Mouse (Mus musculus): ENCODE measurements around the gene Gm20431. TPM values are rescaled to one million over a fixed set of nuclear protein-coding genes. Genes with fewer than 3 reads are reported as not detected.

The Gm20431 gene
- polyA plus RNA-seq, 1 experiment, result 15.1 TPM

GRCm38 (mm10) chr2:167578521-167578920 lies 82.8 kb downstream of the Gm20431 start:
- Histone ChIP-seq H3K4me1 (ENCODE audit: control insufficient read depth, insufficient read depth, low read length) (no peaks in the 10 kb centered on the region), H3K27ac (ENCODE audit: insufficient read depth, low read length) (no peak overlapping the region), H3K4me3 (replicated peaks; ENCODE audit: insufficient read depth, low read depth, low read length) (no peak overlapping the region), H3K27me3 (ENCODE audit: control insufficient read depth, insufficient read depth, low read length) (no peaks in the 10 kb centered on the region)
- no peak for TF ChIP-seq CTCF (IDR thresholded peaks at IDR 0.05; ENCODE audit: borderline replicate concordance, insufficient read depth, low read depth, low read length)
- TF ChIP-seq POLR2A (IDR thresholded peaks at IDR 0.05; ENCODE audit: borderline replicate concordance, insufficient read depth, low read length), result no peak
- 53% methylated on average over 5 of the region's 5 CpGs for WGBS
- no peak for DNase-seq

GRCm38 (mm10) chr2:167577186-167577785 lies 84.0 kb downstream of the Gm20431 start:
- no peaks in the 10 kb centered on the region for H3K4me1 ChIP-seq (ENCODE audit: control insufficient read depth, insufficient read depth, low read length)
- H3K4me3 ChIP-seq (replicated peaks; ENCODE audit: insufficient read depth, low read depth, low read length), result no peak overlapping the region
- H3K27me3 ChIP-seq (ENCODE audit: control insufficient read depth, insufficient read depth, low read length), result no peaks in the 10 kb centered on the region
- TF ChIP-seq CTCF (IDR thresholded peaks at IDR 0.05; ENCODE audit: borderline replicate concordance, insufficient read depth, low read depth, low read length) (no peak), POLR2A (IDR thresholded peaks at IDR 0.05; ENCODE audit: borderline replicate concordance, insufficient read depth, low read length) (no peak)
- no peak overlapping the region for H3K27ac ChIP-seq (ENCODE audit: insufficient read depth, low read length)
- no peak for DNase-seq
- 69% methylated on average over 9 of the region's 9 CpGs for WGBS

GRCm38 (mm10) chr2:167576121-167576620 lies 85.1 kb downstream of the Gm20431 start:
- Histone ChIP-seq H3K4me1 (ENCODE audit: control insufficient read depth, insufficient read depth, low read length) (no peaks in the 10 kb centered on the region), H3K4me3 (replicated peaks; ENCODE audit: insufficient read depth, low read depth, low read length) (no peak overlapping the region), H3K27ac (ENCODE audit: insufficient read depth, low read length) (no peak overlapping the region), H3K27me3 (ENCODE audit: control insufficient read depth, insufficient read depth, low read length) (no peaks in the 10 kb centered on the region)
- WGBS, result 85% methylated on average over 8 of the region's 8 CpGs
- no peak for TF ChIP-seq CTCF (IDR thresholded peaks at IDR 0.05; ENCODE audit: borderline replicate concordance, insufficient read depth, low read depth, low read length)
- TF ChIP-seq POLR2A (IDR thresholded peaks at IDR 0.05; ENCODE audit: borderline replicate concordance, insufficient read depth, low read length), result no peak
- no peak for DNase-seq

- WGBS, result 84% methylated on average over 7 of the region's 7 CpGs
- Histone ChIP-seq H3K27me3 (ENCODE audit: control insufficient read depth, insufficient read depth, low read length) (no peaks in the 10 kb centered on the region), H3K4me1 (ENCODE audit: control insufficient read depth, insufficient read depth, low read length) (no peaks in the 10 kb centered on the region), H3K4me3 (replicated peaks; ENCODE audit: insufficient read depth, low read depth, low read length) (no peak overlapping the region), H3K27ac (ENCODE audit: insufficient read depth, low read length) (no peak overlapping the region)
- no peak for DNase-seq
- TF ChIP-seq POLR2A (IDR thresholded peaks at IDR 0.05; ENCODE audit: borderline replicate concordance, insufficient read depth, low read length) (no peak), CTCF (IDR thresholded peaks at IDR 0.05; ENCODE audit: borderline replicate concordance, insufficient read depth, low read depth, low read length) (no peak)
Measured at GRCm38 (mm10) chr2:167575581-167575980, 85.7 kb downstream of the Gm20431 start.

DNA sequence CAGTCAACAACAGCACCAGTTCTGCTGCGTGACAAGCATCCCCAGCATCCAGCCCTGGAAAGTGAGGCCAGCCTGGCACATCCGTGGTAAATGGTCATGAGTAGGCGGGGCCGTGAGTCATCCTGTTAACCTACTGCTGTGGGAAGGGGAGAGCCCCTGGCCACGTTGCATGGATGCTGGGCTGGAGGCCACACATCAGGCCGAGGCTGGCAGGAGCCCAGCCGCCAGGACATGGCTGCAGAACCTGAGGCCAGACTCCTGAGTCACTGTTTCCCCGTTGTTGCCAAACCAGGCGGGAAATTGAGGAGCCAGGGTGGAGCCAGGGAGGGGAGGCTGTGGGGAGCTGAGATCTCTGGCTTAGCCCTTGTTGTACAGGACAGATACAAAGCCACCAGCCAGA lies 86.5 kb downstream of the Gm20431 start:
- Histone ChIP-seq H3K27me3 (ENCODE audit: control insufficient read depth, insufficient read depth, low read length) (no peaks in the 10 kb centered on the region), H3K27ac (ENCODE audit: insufficient read depth, low read length) (no peak overlapping the region), H3K4me3 (replicated peaks; ENCODE audit: insufficient read depth, low read depth, low read length) (no peak overlapping the region), H3K4me1 (ENCODE audit: control insufficient read depth, insufficient read depth, low read length) (no peaks in the 10 kb centered on the region)
- TF ChIP-seq POLR2A (IDR thresholded peaks at IDR 0.05; ENCODE audit: borderline replicate concordance, insufficient read depth, low read length) (no peak), CTCF (IDR thresholded peaks at IDR 0.05; ENCODE audit: borderline replicate concordance, insufficient read depth, low read depth, low read length) (no peak)
- no peak for DNase-seq
- 29% methylated on average over 9 of the region's 9 CpGs for WGBS

DNA sequence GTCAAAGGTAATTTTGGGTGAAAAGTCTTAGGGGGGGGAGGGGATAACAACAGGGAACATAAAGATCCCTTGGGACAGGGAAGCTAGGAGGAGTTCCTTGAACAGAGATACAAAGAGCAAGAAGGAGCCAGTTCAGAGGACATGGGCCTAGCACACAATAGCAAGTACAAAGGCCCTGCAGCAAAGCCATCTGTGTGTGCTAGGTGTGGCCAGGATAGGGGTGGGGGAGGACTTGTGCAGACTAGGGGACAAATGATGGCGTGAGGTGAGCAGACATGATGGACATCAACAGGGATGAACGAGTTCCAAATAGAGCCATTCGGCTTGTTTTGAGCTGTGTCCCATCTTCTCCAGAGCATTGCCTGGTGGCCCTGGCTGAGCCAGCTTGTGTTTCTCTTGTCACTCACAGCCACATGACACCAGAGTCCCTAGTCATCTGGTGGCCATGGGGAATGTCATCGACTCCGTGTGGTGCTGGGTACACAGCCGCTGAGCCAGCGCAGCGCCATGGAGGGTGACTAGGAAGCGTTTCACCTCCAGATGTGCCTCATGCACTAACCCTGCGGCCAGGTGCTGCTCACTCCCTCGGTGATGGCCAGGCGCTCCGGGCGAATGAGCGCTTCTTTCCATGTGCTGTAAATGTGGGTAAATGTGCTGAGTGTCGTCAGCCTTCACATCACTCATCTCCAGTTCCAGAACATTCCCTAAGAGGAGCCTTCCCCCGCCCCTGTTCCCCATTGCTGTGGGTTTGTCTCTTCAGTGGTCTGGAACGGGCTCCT lies 89.7 kb downstream of the Gm20431 start:
- no peak overlapping the region for H3K27ac ChIP-seq (ENCODE audit: insufficient read depth, low read length)
- WGBS, result 85% methylated on average over 18 of the region's 18 CpGs
- H3K27me3 ChIP-seq (ENCODE audit: control insufficient read depth, insufficient read depth, low read length), result no peaks in the 10 kb centered on the region
- TF ChIP-seq POLR2A (IDR thresholded peaks at IDR 0.05; ENCODE audit: borderline replicate concordance, insufficient read depth, low read length) (no peak), CTCF (IDR thresholded peaks at IDR 0.05; ENCODE audit: borderline replicate concordance, insufficient read depth, low read depth, low read length) (no peak)
- no peak for DNase-seq
- no peaks in the 10 kb centered on the region for H3K4me1 ChIP-seq (ENCODE audit: control insufficient read depth, insufficient read depth, low read length)
- no peak overlapping the region for H3K4me3 ChIP-seq (replicated peaks; ENCODE audit: insufficient read depth, low read depth, low read length)

GRCm38 (mm10) chr2:167570815-167571214 lies 90.5 kb downstream of the Gm20431 start:
- no peak for TF ChIP-seq POLR2A (IDR thresholded peaks at IDR 0.05; ENCODE audit: borderline replicate concordance, insufficient read depth, low read length)
- no peak for TF ChIP-seq CTCF (IDR thresholded peaks at IDR 0.05; ENCODE audit: borderline replicate concordance, insufficient read depth, low read depth, low read length)
- 68% methylated on average over 6 of the region's 6 CpGs for WGBS

More at GRCm38 (mm10) chr2:167570815-167571214, 90.5 kb downstream of the Gm20431 start:
- Histone ChIP-seq H3K27me3 (ENCODE audit: control insufficient read depth, insufficient read depth, low read length) (no peaks in the 10 kb centered on the region), H3K4me1 (ENCODE audit: control insufficient read depth, insufficient read depth, low read length) (no peaks in the 10 kb centered on the region), H3K4me3 (replicated peaks; ENCODE audit: insufficient read depth, low read depth, low read length) (no peak overlapping the region), H3K27ac (ENCODE audit: insufficient read depth, low read length) (no peak overlapping the region)
- DNase-seq, result no peak

Data from cerebellum, adult 2 months (tissue).